Mouse (Mus musculus) kidney, postnatal 4 days (tissue): Measurements from ENCODE around the gene Serpinb9d.
"Not testable (repeated sequence)": the region's sequence is repeated elsewhere in the genome, so short reads cannot be mapped to it uniquely, and the experiment has no call there.

Experiments
- DNase-seq, 2 experiments: peaks; one replicate each; pipeline ENCODE4 v3.0.0; 2021; ENCODE audit warnings: mixed read lengths in 2 of 2

Gene Serpinb9d

DNA sequence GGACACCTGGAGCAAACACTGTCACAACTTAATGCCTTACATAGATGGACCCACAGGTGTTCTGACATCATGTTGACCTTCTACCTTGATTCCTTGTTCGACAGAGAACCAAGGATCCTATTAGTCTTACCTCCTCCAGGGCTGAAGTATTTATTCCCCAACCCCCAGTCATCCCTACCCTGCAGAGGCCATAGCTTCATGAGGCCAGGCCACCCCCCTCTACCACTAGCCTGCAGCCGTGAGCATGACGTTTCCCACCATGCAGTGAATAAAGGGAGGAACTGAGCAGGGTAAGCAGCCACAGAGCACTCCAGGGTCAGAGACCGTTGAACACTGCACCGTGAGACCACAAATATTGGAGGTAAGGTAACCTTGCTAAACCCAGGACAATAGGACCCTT is at the start of gene Serpinb9d:
Gene Serpinb9d (plus strand): TSS at position 301 of the 400 bp plus-strand sequence.
- no peak for DNase-seq

DNA sequence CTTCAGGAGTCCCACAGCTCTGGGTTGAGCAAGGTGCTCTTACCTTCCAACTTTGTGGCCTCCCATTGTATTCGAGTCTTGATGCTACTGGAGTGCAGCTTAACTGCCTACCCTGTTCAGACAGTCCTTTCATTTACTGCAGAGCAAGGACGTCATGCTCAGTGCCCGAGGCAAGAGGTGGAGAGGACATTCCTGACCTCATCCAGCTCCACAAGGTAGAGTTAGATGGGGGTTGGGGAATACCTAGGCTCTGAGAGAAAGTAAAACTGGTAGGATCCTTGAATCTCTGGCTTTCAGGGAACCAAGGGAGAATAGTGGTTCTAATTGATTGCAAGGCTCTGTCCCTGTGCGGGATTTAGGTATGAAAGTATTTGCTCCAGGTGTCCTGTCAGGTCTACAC is 33.1 kb upstream of the Serpinb9d start, which contains the start of gene Serpinb9c:
Gene Serpinb9c (minus strand): TSS at position 101 of the 400 bp plus-strand sequence.
- no peak for DNase-seq

DNA sequence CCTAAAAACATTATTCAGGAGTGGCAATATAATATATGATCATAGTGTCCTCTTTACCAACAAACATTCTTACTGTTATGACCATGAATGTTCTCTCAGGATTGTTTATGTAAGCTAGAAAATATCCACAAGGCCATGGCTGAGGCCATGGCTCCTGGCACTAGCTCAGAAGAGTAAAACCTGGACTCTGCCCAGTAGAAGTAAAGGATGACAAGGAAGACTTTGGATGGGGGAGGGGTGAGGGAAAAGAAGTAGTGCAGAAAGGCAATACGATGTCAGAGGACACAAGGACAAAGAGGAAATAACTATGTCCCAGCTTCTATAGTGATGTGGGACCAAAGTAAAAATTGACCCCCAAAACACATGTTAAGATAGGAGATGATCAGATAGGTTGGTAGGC is 2.3 kb upstream of the Serpinb9d start:
- DNase-seq = not testable (repeated sequence)

- DNase-seq = no peak
Observed at GRCm38 (mm10) chr13:33199740-33200139, 7.0 kb downstream of the Serpinb9d start.

DNA sequence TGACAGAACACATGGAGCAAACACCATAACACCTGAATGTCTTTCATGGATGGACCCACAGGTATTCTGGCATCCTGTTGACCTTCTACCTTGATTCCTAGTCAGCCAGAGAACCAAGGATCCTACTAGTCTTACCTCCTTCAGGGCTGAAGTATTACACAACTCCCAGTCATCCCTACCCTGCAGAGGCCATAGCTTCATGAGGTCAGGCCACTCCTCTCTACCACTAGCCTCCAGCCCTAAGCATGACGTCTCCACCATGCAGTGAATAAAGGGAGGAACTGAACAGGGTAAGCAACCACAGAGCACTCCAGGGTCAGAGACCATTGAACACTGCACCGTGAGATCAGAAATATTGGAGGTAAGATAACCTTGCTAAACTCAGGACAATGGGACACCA is 56.6 kb downstream of the Serpinb9d start, which contains the start of gene Serpinb9e:
Gene Serpinb9e (plus strand): TSS at position 301 of the 400 bp plus-strand sequence.
- not testable (repeated sequence) for DNase-seq
